Mouse (Mus musculus): Measurements from ENCODE around the gene Pnrc1. TPM values are rescaled to one million over a fixed set of nuclear protein-coding genes. Genes with fewer than 3 reads are reported as not detected.

The Pnrc1 gene
- polyA plus RNA-seq, 1 experiment from 2014 or later, result 110 TPM

DNA sequence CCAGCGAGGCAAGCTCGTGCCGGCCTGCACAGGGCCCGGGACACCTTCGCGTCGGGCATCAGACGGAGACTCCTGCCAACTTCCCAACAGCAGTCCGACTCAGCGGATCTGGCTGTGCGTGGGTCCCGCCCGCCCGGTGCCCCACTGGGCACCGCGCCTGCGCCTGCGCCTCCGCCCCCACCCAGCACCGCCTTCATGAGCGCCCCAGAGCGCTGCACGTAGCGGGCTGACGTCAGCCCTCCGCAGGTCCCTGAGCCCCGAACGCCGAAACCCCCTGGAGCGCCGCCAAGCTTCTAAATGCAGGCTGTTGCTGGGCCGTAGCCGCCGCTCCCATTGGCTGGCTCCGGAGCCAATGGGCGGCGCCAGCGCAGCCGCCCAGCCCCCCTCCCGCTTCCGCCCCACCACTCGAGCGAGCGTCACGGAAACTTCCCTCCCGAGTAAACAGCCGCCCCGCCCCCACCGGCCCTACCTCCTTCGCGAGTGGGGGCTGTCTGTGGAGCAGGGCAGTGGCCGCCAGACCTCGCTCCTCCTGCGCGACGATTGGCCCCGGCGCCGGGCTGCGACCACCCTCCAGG, 42.4 kb downstream of the Pnrc1 start:
- H3K4me2 ChIP-seq, result peak overlapping the region; percentile 71
- peaks cover 24% of the 10 kb centered on the region for H3K4me1 ChIP-seq (replicated peaks)
- no peaks in the 10 kb centered on the region for H3K9me3 ChIP-seq (replicated peaks)
- H3K4me3 ChIP-seq, result peak overlapping the region; percentile 91
- peak; percentile 93 for ATAC-seq (ENCODE audit: insufficient number of reproducible peaks, low FRiP score)
- under 1% methylated on average over 60 of the region's 60 CpGs for WGBS
- H3K27me3 ChIP-seq (replicated peaks), result no peaks in the 10 kb centered on the region
- H3K36me3 ChIP-seq, result peaks cover 36% of the 10 kb centered on the region
- H3K9ac ChIP-seq, result peak overlapping the region; percentile 99
- peak overlapping the region; percentile 100 for H3K27ac ChIP-seq (ENCODE audit: poor library complexity, severe bottlenecking)

DNA sequence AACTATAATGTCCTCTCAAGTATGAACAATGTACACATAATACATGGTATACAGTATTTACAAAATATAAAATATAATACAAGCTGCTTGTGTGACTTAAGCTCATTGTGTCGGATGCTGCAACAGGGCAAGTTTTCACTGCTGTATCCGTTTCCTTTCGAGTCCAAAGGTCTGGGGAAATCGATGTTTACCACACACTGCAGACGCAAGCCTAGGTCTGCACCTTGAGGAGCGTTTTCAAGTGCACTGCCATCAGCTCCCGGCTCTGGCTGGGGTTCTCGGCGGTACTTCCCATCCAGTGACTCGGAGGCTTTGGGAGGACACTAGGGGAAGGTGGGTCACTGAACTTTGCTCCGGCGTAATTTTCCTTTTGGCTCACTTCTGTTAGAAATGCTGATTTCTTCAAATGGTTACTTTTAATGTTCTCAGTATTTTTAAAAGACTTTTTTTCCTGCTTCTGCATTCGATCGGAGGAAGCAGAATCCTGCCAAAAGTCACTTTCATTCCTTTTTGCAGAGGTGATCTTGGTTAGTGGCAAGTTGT, 44.0 kb downstream of the Pnrc1 start:
- no peak overlapping the region for H3K27ac ChIP-seq (ENCODE audit: poor library complexity, severe bottlenecking)

DNA sequence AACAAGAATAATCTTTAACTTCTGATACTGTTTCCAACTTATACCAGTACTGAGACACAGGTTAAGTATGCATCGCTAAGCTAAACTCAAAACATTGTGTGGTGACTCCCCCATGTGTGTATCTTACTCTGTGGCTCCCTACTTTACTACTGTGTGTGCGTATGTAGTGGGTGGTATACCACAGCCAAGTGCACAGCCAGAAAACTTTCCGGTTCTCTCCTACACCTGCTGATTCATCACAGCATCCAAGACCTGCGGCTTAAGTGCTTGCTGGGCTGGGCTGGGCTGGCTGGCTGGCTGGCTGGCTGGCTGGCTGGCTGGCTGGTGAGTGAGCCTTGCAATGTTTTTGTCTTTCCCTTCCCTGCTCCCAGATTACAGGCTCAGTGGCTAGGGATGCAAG, 46.0 kb downstream of the Pnrc1 start:
- H3K4me1 ChIP-seq (replicated peaks), result peaks cover 20% of the 10 kb centered on the region
- H3K4me2 ChIP-seq, result no peak overlapping the region
- H3K36me3 ChIP-seq, result peaks cover 38% of the 10 kb centered on the region
- no peak for ATAC-seq (ENCODE audit: insufficient number of reproducible peaks, low FRiP score)
- 0 out of 2 replicates have a peak overlapping the region, but pooled peaks have one; percentile 3 for H3K27ac ChIP-seq (ENCODE audit: poor library complexity, severe bottlenecking)
- no peaks in the 10 kb centered on the region for H3K9me3 ChIP-seq (replicated peaks)
- 74% methylated on average over 4 of the region's 4 CpGs for WGBS
- H3K4me3 ChIP-seq, result no peak overlapping the region
- H3K9ac ChIP-seq, result no peak overlapping the region
- no peaks in the 10 kb centered on the region for H3K27me3 ChIP-seq (replicated peaks)

More for the DNA sequence above, 44.0 kb downstream of the Pnrc1 start:
- no peaks in the 10 kb centered on the region for H3K9me3 ChIP-seq (replicated peaks)
- H3K9ac ChIP-seq, result peak overlapping the region; percentile 54; the same call in 1 of the 2 replicates
- 87% methylated on average over 14 of the region's 14 CpGs for WGBS
- peaks cover 24% of the 10 kb centered on the region for H3K4me1 ChIP-seq (replicated peaks)
- peak overlapping the region; percentile 19 for H3K4me3 ChIP-seq
- no peak for ATAC-seq (ENCODE audit: insufficient number of reproducible peaks, low FRiP score)
- H3K4me2 ChIP-seq, result peak overlapping the region; percentile 58
- no peaks in the 10 kb centered on the region for H3K27me3 ChIP-seq (replicated peaks)
- H3K36me3 ChIP-seq, result peaks cover 38% of the 10 kb centered on the region

DNA sequence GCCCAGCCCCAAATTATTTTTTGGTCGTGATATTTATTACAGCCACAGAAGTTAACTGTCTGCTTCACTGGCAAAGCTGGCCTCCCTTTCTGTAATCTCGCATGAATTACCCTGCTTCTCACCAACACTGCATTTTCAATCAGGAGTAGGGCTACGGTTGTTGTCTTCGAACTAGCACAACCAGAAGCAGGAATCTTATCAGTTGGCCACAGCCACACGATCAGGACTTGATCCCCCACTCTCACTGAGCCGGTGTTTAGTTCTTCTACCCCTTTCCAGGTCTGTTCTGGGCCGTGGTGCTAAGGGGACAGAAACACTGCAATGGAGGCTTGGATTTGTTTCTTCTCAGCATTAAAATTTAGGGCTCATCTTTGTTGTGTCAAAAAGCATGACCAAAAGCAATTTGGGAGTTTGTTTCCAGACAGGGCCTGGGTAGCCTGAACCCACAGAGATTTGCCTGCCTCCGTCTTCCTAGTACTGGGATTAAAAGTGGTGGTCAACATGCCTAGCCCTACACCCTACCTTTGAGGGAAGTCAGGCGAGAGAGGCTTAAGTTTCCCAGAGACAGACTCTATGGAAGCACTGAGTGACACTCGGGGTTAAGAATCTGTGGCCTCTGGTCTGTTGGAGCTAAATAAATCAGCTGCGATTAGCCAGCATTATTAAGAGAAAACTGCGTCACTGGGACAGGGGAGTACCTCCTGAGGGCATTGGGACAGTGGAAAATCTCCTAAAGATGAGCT, 46.8 kb downstream of the Pnrc1 start:
- WGBS, result 63% methylated on average over 12 of the region's 12 CpGs
- Histone ChIP-seq H3K36me3 (peaks cover 38% of the 10 kb centered on the region), H3K27ac (ENCODE audit: poor library complexity, severe bottlenecking) (no peak overlapping the region), H3K4me2 (no peak overlapping the region), H3K9ac (no peak overlapping the region), H3K9me3 (replicated peaks) (0 out of 2 replicates have a peak, but pooled peaks cover under 1% of the 10 kb centered on the region), H3K27me3 (replicated peaks) (no peaks in the 10 kb centered on the region), H3K4me3 (no peak overlapping the region), H3K4me1 (replicated peaks) (peaks cover 20% of the 10 kb centered on the region)
- no peak for ATAC-seq (ENCODE audit: insufficient number of reproducible peaks, low FRiP score)

DNA sequence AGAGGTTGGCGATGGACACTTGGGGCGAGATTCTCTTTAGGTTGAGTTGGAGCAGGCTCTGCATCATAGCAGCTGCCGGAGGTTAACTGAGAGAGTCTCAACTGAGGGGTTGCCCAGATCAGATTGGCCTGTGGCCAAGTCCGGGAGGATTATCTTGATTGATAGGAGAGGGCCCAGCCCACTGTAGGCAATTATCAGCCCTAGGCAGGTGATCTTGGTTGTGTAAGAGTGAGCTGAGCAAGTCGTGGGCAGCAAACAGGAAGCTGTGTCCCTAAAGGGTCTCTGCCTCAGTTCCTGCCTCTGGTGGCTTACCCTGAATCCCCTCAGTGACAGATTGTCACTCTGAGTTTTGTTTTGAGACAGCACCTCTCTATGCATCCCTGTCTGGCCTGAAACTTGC, 47.4 kb downstream of the Pnrc1 start:
- H3K27me3 ChIP-seq (replicated peaks), result no peaks in the 10 kb centered on the region
- no peak for ATAC-seq (ENCODE audit: insufficient number of reproducible peaks, low FRiP score)
- WGBS, result 59% methylated on average over 5 of the region's 5 CpGs
- H3K4me1 ChIP-seq (replicated peaks), result peaks cover 20% of the 10 kb centered on the region
- no peak overlapping the region for H3K4me3 ChIP-seq
- H3K9ac ChIP-seq, result no peak overlapping the region
- H3K27ac ChIP-seq (ENCODE audit: poor library complexity, severe bottlenecking), result no peak overlapping the region
- H3K4me2 ChIP-seq, result no peak overlapping the region
- H3K36me3 ChIP-seq, result peaks cover 38% of the 10 kb centered on the region
- 0 out of 2 replicates have a peak, but pooled peaks cover 4% of the 10 kb centered on the region for H3K9me3 ChIP-seq (replicated peaks)

DNA sequence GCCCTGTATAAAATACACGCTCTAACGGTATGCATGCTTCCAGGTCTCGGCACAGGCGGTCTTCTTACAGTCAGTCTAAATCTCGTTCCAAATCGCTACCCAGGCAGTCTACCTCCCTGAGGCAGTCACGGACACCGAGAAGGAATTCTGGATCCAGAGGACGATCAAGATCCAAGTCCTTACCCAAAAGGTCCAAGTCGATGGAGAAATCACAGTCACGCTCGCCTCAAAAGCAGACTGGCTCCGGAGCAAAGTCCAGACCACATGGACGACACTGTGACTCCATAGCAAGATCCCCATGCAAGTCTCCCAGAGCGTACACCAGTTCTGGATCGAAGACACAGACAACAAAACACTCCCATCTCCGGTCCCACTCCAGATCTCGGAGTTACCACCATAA, 59.1 kb downstream of the Pnrc1 start:
- no peaks in the 10 kb centered on the region for H3K27me3 ChIP-seq (replicated peaks)
- H3K27ac ChIP-seq (ENCODE audit: poor library complexity, severe bottlenecking), result no peak overlapping the region
- ATAC-seq (ENCODE audit: insufficient number of reproducible peaks, low FRiP score), result no peak
- no peak overlapping the region for H3K4me3 ChIP-seq
- H3K9ac ChIP-seq, result no peak overlapping the region
- H3K9me3 ChIP-seq (replicated peaks), result no peaks in the 10 kb centered on the region
- H3K36me3 ChIP-seq, result no peaks in the 10 kb centered on the region
- H3K4me1 ChIP-seq (replicated peaks), result no peaks in the 10 kb centered on the region
- 88% methylated on average over 18 of the region's 18 CpGs for WGBS
- H3K4me2 ChIP-seq, result no peak overlapping the region

DNA sequence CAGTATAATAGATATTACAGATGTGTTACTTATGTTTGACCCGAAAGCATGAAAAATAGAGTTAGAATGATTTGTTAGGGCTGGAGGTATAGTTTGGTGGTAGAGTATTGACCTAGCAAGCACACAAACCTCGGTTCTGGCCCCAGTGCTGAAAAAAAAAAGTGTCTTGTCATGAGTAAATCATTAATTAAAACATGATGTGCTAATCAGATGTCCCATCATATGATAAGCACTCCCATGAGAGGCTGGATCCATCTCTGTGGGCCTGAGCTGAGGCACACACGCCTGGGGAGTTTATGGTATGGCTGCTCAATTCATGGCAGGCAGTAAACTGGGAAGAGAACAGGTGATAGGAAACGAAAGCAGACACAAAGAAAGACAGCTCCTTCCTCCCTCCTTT, 60.3 kb downstream of the Pnrc1 start:
- Histone ChIP-seq H3K9me3 (replicated peaks) (no peaks in the 10 kb centered on the region), H3K27me3 (replicated peaks) (no peaks in the 10 kb centered on the region), H3K4me2 (no peak overlapping the region), H3K4me3 (no peak overlapping the region), H3K27ac (ENCODE audit: poor library complexity, severe bottlenecking) (no peak overlapping the region), H3K9ac (no peak overlapping the region), H3K36me3 (no peaks in the 10 kb centered on the region), H3K4me1 (replicated peaks) (no peaks in the 10 kb centered on the region)
- 79% methylated on average over 4 of the region's 4 CpGs for whole genome bisulfite sequencing
- no peak for ATAC-seq (ENCODE audit: insufficient number of reproducible peaks, low FRiP score)

DNA sequence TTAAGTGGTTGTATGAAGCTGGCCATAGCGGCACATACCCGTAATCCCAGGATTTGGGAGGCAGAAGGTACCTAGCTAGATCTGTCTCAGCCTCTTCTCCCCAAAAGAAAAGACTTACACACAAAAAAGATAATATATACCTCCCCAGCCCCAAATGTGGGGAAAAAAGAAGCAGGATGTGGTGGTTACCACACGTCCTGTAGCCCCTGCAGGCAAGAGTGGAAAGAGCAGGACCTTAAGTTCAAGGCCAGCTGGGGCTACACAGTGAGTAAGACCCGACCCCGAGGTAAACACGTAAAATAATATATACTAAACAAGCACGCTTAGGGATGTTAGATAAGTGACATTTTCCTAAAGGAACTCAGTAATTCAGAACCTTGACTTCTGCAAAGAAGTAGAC, 62.8 kb downstream of the Pnrc1 start:
- no peak for ATAC-seq (ENCODE audit: insufficient number of reproducible peaks, low FRiP score)
- WGBS, result 85% methylated on average over 7 of the region's 7 CpGs
- no peak overlapping the region for H3K27ac ChIP-seq (ENCODE audit: poor library complexity, severe bottlenecking)

DNA sequence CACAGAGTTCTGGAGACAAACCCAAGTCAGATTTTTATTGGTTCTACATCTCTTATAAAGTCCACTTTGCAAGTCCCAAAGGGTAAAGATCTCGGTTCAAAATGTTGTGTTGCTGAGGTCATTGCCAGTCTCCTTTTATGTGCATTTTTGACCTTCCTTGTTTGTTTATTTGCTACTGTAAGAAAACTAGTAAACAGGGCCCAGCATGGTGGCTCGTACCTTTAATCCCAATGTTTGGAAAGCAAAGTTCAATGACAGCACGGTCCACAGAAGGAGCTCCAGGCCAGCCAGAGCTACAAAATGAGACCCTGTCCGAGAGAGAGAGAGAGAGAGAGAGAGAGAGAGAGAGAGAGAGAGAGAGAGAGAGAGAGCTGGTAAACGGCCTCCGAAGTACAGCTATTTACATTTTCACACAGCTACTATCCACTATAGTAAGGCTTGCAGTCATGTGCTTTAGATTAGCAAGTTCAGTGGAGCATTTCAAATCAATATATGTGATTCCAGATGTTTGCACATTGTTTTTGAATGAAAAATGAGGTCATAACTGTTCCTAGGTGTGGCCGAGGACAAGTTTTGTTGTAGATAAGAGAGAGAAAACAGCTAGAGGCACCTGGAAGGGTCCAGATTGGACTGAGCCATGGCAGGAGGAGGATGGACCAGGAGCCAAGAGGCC, 65.8 kb downstream of the Pnrc1 start:
- no peak overlapping the region for H3K9ac ChIP-seq
- no peak overlapping the region for H3K4me3 ChIP-seq
- ATAC-seq (ENCODE audit: insufficient number of reproducible peaks, low FRiP score), result no peak
- WGBS, result 71% methylated on average over 7 of the region's 7 CpGs
- H3K27ac ChIP-seq (ENCODE audit: poor library complexity, severe bottlenecking), result no peak overlapping the region
- H3K36me3 ChIP-seq, result no peaks in the 10 kb centered on the region
- no peaks in the 10 kb centered on the region for H3K9me3 ChIP-seq (replicated peaks)
- H3K4me1 ChIP-seq (replicated peaks), result no peaks in the 10 kb centered on the region
- no peak overlapping the region for H3K4me2 ChIP-seq
- H3K27me3 ChIP-seq (replicated peaks), result no peaks in the 10 kb centered on the region

More for the DNA sequence above, 62.8 kb downstream of the Pnrc1 start:
- no peak overlapping the region for H3K4me2 ChIP-seq
- no peaks in the 10 kb centered on the region for H3K9me3 ChIP-seq (replicated peaks)
- H3K36me3 ChIP-seq, result no peaks in the 10 kb centered on the region
- H3K4me1 ChIP-seq (replicated peaks), result no peaks in the 10 kb centered on the region
- no peaks in the 10 kb centered on the region for H3K27me3 ChIP-seq (replicated peaks)
- H3K4me3 ChIP-seq, result no peak overlapping the region
- no peak overlapping the region for H3K9ac ChIP-seq

DNA sequence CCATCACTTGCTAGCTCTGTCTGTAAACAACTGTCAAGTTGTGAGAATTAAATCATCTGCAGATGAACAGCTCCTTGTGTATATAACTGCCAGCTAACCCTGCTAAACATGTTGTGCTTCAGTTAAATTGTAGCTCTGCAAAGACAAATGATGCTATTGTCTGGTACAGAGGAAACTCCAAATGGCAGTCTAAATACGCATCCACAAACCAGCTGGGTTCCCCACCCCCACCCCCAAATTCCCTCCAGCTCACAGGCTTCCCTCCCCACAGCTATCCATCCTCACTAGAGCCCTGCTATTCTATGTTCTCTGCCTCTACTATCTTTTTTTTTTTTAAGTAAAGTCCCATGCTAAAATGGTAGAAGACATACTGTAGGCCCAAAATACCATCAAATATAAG, 68.1 kb downstream of the Pnrc1 start:
- ATAC-seq (ENCODE audit: insufficient number of reproducible peaks, low FRiP score), result no peak
- WGBS, result 52% methylated on average over 1 of the region's 1 CpGs
- H3K9ac ChIP-seq, result no peak overlapping the region
- H3K4me1 ChIP-seq (replicated peaks), result no peaks in the 10 kb centered on the region
- no peaks in the 10 kb centered on the region for H3K27me3 ChIP-seq (replicated peaks)
- no peaks in the 10 kb centered on the region for H3K9me3 ChIP-seq (replicated peaks)
- H3K4me2 ChIP-seq, result no peak overlapping the region
- H3K27ac ChIP-seq (ENCODE audit: poor library complexity, severe bottlenecking), result no peak overlapping the region
- no peak overlapping the region for H3K4me3 ChIP-seq
- H3K36me3 ChIP-seq, result no peaks in the 10 kb centered on the region
